Mouse (Mus musculus) telencephalon, adult 2 months (tissue): Measurements from ENCODE around the gene Sigmar1.
"Not testable (repeated sequence)": the region's sequence is repeated elsewhere in the genome, so short reads cannot be mapped to it uniquely, and the experiment has no call there.

Experiments
- DNase-seq: peaks from one replicate; pipeline ENCODE4 v3.0.0-alpha.2; 2011; ENCODE audit warnings: low read depth, low spot score

The Sigmar1 gene

GRCm38 (mm10) chr4:41755338-41756305 is at the start of gene Sigmar1:
Gene Sigmar1 (minus strand): TSS chr4:41756157.
- DNase-seq, result peak; percentile 61

DNA sequence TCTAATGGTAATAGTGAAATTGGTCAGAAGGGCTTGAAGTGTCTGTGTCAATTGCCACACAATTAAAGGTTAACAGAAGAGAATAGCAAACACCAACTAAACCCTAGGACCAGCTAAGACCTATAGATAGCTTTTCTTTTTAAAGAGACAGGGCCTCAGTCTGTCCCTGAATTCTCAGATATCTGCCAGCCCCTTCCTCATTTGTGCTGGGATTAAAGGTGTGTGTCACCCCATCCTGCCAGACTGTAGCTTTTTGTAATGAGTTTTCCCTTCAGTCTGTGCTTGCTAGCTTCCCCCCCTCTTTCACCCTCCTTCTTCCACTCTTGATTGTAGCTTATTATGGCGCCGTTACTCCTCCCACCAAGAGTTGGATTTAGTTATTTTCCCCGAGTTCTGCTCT is 27.2 kb upstream of the Sigmar1 start:
- DNase-seq, result not testable (repeated sequence)

DNA sequence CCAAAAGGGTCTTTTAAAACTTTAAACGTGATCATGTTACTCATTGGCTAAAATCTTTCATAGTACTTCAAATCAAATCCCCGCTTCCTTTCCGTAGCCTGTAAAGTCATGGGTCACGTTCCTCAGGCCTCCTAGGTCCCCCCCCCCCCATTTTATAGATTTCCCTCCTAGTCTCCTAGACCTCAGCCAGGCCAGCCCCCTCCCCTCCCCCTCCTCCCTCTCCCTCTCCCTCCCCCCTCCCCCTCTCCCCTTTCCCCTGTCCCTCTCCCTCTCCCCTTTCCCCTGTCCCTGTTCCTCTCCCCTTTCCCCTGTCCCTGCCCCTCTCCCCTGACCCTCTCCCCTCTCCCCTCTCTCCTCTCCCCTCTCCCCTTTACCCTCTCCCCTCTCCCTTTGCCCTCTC is 26.8 kb upstream of the Sigmar1 start:
- not testable (repeated sequence) for DNase-seq

GRCm38 (mm10) chr4:41781748-41782485 is 26.0 kb upstream of the Sigmar1 start:
- DNase-seq, result not testable (repeated sequence)

GRCm38 (mm10) chr4:41781271-41781670 is 25.3 kb upstream of the Sigmar1 start:
- DNase-seq, result not testable (repeated sequence)

DNA sequence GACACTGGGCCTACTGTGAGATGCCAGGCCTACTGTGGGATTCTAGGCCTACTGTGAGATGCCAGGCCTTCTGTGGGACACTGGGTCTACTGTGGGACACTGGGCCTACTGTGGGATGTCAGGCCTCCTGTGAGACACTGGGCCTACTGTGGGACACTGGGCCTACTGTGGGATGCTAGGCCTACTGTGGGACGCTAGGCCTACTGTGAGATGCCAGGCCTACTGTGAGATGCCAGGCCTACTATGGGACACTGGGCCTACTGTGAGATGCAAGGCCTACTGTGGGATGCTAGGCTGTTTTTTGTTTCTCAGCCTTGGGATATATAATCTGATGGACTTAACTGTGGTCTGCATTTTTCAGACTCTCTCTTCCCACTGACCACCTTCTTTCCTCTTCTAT is 19.9 kb upstream of the Sigmar1 start:
- not testable (repeated sequence) for DNase-seq

- DNase-seq, result not testable (repeated sequence)
These were observed 18.5 kb upstream of the Sigmar1 start for GRCm38 (mm10) chr4:41774506-41774905.

GRCm38 (mm10) chr4:41774002-41774401 is 18.0 kb upstream of the Sigmar1 start, which contains the start of gene Ccl27a:
Gene Ccl27a (minus strand): TSS chr4:41774247.
- not testable (repeated sequence) for DNase-seq

- not testable (repeated sequence) for DNase-seq
These were observed 17.5 kb upstream of the Sigmar1 start for GRCm38 (mm10) chr4:41773502-41773901.

DNA sequence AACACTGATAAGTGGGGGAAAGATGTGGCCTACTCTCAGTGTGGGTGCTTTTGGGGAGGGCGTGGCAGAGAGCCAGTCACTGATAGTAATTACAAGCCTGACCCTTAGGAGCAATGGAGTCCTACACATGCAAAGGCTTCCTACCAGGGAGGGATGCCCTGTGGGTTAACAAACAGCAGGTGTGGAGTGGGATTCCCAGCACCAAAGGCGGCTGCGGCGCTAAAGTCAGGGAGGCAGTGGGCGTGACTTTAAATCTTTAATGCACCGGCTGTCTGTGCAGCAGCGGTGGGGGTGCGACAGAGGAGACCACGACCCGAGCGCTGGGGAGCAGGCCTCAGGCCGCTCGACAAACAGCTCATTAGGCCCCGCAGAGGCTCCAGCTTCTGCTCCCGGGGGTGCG is 17.0 kb upstream of the Sigmar1 start:
- not testable (repeated sequence) for DNase-seq

- DNase-seq, result not testable (repeated sequence)
These were observed 11.3 kb upstream of the Sigmar1 start for GRCm38 (mm10) chr4:41767301-41767700.

GRCm38 (mm10) chr4:41763176-41763575 is 7.2 kb upstream of the Sigmar1 start:
- not testable (repeated sequence) for DNase-seq

DNA sequence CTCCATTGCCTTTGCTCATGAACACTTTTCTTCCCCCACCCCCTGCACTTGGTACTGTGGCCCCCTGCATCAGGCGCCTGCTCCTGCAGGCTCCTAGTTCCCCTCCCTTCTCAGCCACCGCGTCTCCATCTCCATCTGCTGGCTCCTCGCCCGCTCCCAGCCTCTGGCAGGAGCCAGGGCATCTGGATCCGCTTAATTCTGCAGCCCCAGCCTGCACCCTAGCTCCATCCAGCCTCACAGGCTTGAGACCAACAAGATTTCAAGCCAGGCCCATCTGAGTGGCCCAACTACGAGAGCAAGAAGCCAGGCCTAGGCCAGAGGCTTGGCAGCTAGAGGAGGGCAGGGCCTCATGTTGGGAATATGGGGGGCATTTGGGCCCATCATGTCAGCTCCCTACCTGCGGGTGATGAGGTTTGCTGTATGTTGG is 6.7 kb upstream of the Sigmar1 start:
- not testable (repeated sequence) for DNase-seq

- no peak for DNase-seq
These were observed 6.2 kb upstream of the Sigmar1 start for GRCm38 (mm10) chr4:41762099-41762687.

DNA sequence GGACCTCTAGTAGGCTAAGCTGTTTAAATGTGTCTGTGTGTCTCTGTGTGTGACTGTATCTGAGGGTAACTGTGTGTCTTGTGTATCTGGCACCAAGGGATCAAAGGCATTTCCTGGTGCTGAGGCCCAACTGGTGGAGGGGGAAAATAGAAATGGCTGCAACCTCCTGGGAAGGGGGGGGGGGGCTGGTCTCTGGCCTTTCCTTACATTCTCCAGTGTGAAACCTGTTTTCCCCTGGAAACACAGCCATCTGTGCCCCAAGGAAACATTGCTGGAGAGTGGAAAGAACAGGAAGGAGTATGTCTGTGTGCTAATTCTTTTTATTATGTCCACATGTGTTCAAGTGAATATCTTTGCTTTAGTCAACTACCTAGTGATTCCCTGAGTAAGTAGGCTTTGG is 5.7 kb upstream of the Sigmar1 start:
- DNase-seq, result no peak

DNA sequence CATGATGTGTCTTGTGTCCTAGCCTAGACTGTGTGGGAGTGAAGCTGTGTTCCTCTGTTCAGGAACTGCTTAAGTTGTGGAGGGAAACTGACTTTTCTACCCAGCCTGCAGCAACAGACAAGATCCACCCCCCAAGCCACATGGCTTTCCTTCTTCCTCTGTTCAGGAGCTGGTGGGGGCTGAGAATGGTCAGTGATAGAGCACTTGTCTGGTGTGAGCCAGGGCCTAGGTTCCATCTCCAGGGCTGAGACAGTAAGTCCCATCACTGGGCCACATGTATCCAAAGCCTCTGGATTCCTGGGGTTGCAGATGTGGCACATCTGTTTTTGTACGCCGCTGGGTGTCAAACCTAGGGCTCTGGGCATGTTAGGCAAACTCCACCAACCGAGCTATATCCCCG is 5.0 kb upstream of the Sigmar1 start:
- no peak for DNase-seq

- no peak for DNase-seq
These were observed 4.3 kb upstream of the Sigmar1 start for GRCm38 (mm10) chr4:41760288-41760721.

DNA sequence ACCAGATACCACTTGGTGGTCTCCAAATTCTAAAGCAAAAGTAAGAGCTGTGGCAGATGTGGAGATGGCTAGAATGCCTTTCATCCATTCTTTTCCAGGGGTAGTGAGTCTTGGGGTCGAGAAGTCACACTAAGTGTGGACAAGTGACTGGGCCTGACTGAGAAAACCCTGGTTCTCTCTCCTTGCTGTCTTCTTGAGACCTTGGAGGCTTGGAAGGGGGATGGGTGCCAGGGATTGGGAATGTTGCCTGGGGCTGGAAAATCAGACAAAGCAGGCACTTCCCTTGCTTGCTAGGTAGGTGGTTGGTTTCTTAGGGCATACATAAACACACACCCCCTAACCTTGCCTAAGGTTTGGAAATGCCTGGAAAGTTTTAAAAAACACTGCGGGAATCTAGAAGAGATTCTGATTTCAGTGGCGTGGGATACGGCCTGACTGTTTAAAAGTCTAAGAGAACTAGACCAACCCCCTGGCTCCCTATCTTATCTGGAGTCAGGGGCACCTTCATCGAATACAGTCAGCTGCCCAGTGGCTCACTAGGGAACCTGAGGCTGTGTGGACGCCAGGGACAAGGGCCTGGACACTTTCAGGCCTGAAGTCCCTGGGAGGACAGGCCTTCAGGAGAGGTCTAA is 3.8 kb upstream of the Sigmar1 start:
- DNase-seq, result no peak

- DNase-seq, result no peak
These were observed 3.2 kb upstream of the Sigmar1 start for GRCm38 (mm10) chr4:41759206-41759605.

GRCm38 (mm10) chr4:41758701-41759100 is 2.7 kb upstream of the Sigmar1 start:
- no peak for DNase-seq

DNA sequence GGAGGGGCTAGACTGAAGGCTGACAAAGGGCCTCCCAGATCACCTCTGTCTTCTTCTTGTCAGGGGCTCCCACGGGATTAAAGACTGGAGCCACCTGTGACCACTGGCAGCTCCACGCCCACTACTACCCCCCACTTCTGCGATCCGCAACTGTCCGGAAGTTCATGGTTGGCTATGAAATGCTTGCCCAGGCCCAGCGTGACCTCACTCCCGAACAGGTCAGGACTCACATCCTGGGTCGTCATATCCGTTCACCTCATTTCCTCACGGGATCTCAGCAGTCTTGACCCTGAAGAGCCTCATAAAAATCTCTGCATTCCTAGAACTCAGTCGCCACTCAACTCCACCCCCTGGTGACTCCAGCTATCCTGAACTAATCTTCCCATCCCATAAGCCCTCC is 2.1 kb upstream of the Sigmar1 start:
- no peak for DNase-seq
